Mouse (Mus musculus): ENCODE data around the gene Msantd1. TPM values are rescaled to one million over a fixed set of nuclear protein-coding genes. Genes with fewer than 3 reads are reported as not detected.

Msantd1 gene
- polyA plus RNA-seq, 1 experiment from 2014 or later = not detected

Other genes with a start within 250 kb of the Msantd1 start
- gene Nop14, start 247.9 kb upstream of the Msantd1 start, polyA plus RNA-seq (2015; fragmentation: Nextera tagmentation; extraction: Ambion mirVana) = 14.1 and 14.7 TPM in 2 replicates
- gene Grk4, start 247.6 kb upstream of the Msantd1 start, polyA plus RNA-seq (2015; fragmentation: Nextera tagmentation; extraction: Ambion mirVana) = 1.8 and 2.1 TPM in 2 replicates
- 6.0 and 9.1 TPM in 2 replicates for gene Htt, start 146.3 kb upstream of the Msantd1 start, polyA plus RNA-seq (2015; fragmentation: Nextera tagmentation; extraction: Ambion mirVana)
- 28.7 and 35.0 TPM in 2 replicates for gene Rgs12, start 41.4 kb downstream of the Msantd1 start, polyA plus RNA-seq (2015; fragmentation: Nextera tagmentation; extraction: Ambion mirVana)
- gene Hgfac, start 133.5 kb downstream of the Msantd1 start, polyA plus RNA-seq (2015; fragmentation: Nextera tagmentation; extraction: Ambion mirVana) = 0.48 and 1.9 TPM in 2 replicates
- gene Dok7, start 148.8 kb downstream of the Msantd1 start, polyA plus RNA-seq (2015; fragmentation: Nextera tagmentation; extraction: Ambion mirVana) = 11.3 and 12.9 TPM in 2 replicates
- gene Lrpap1, start 197.8 kb downstream of the Msantd1 start, polyA plus RNA-seq (2015; fragmentation: Nextera tagmentation; extraction: Ambion mirVana) = 92.4 and 118 TPM in 2 replicates